Mouse (Mus musculus): ENCODE data around the gene Hist1h2be. TPM values are rescaled to one million over a fixed set of nuclear protein-coding genes. Genes with fewer than 3 reads are reported as not detected.
"Not testable (repeated sequence)": the region's sequence is repeated elsewhere in the genome, so short reads cannot be mapped to it uniquely, and the experiment has no call there.

Hist1h2be gene
- total and polyA plus RNA-seq, 2 experiments from 2014 or later: 0.82 to 253 TPM

GRCm38 (mm10) chr13:23543965-23544786 is 76.7 kb downstream of the Hist1h2be start, which contains the start of gene Hist1h3f:
Gene Hist1h3f (plus strand): TSS chr13:23544052.
- Histone ChIP-seq H3K4me2 (ENCODE audit: low read depth, low read length) (peak within 1 kb of the TSS; percentile 81), H3K4me3 (ENCODE audit: low read depth, low read length) (peak within 1 kb of the TSS; percentile 57), H3K9me3 (replicated peaks; ENCODE audit: control insufficient read depth, low read length) (no peaks in the 10 kb centered on the region), H3K27ac (ENCODE audit: low read depth) (peak within 1 kb of the TSS; percentile 95), H3K4me1 (ENCODE audit: control insufficient read depth, insufficient read depth) (no peaks in the 10 kb centered on the region), H3K36me3 (replicated peaks; ENCODE audit: control insufficient read depth, insufficient read depth, low read length) (no peaks in the 10 kb centered on the region), H3K9ac (replicated peaks; ENCODE audit: low read depth, low read length) (peak within 1 kb of the TSS; percentile 59), H3K27me3 (ENCODE audit: control insufficient read depth, insufficient read depth, low read length) (no peaks in the 10 kb centered on the region)
- under 1% methylated on average over 22 of the region's 45 CpGs for WGBS
- ATAC-seq (ENCODE audit: insufficient read depth, low read depth) (peak; percentile 88), DNase-seq (ENCODE audit: low spot score) (peak; percentile 98)
- TF ChIP-seq CTCF (IDR thresholded peaks at IDR 0.05; ENCODE audit: low read depth) (no peak), EP300 (IDR thresholded peaks at IDR 0.05; ENCODE audit: low read depth) (no peak)

- peak; percentile 98 for DNase-seq (ENCODE audit: low spot score)
- H3K4me1 ChIP-seq (ENCODE audit: control insufficient read depth, insufficient read depth); H3K9me3 ChIP-seq (replicated peaks; ENCODE audit: control insufficient read depth, low read length); H3K27me3 ChIP-seq (ENCODE audit: control insufficient read depth, insufficient read depth, low read length); H3K36me3 ChIP-seq (replicated peaks; ENCODE audit: control insufficient read depth, insufficient read depth, low read length): not testable (repeated sequence)
- Histone ChIP-seq H3K4me2 (ENCODE audit: low read depth, low read length) (peak within 1 kb of the TSS; percentile 81), H3K4me3 (ENCODE audit: low read depth, low read length) (peak within 1 kb of the TSS; percentile 57), H3K27ac (ENCODE audit: low read depth) (peak within 1 kb of the TSS; percentile 95), H3K9ac (replicated peaks; ENCODE audit: low read depth, low read length) (peak within 1 kb of the TSS; percentile 59)
- under 1% methylated on average over 24 of the region's 42 CpGs for WGBS
- ATAC-seq (ENCODE audit: insufficient read depth, low read depth): peak; percentile 91
Observed at GRCm38 (mm10) chr13:23542999-23543607, 77.8 kb downstream of the Hist1h2be start, which contains the start of gene Hist1h2bh. Gene Hist1h2bh (minus strand): TSS chr13:23543392.

GRCm38 (mm10) chr13:23542225-23542980 is 78.5 kb downstream of the Hist1h2be start:
- Histone ChIP-seq H3K9ac (replicated peaks; ENCODE audit: low read depth, low read length) (peak overlapping the region; percentile 58; the same call in 1 of the 2 replicates), H3K27ac (ENCODE audit: low read depth) (peak overlapping the region; percentile 89), H3K4me2 (ENCODE audit: low read depth, low read length) (peak overlapping the region; percentile 81), H3K4me3 (ENCODE audit: low read depth, low read length) (peak overlapping the region; percentile 55)
- not testable (repeated sequence) for H3K27me3 ChIP-seq (ENCODE audit: control insufficient read depth, insufficient read depth, low read length); ATAC-seq (ENCODE audit: insufficient read depth, low read depth); H3K4me1 ChIP-seq (ENCODE audit: control insufficient read depth, insufficient read depth); H3K9me3 ChIP-seq (replicated peaks; ENCODE audit: control insufficient read depth, low read length); DNase-seq (ENCODE audit: low spot score); H3K36me3 ChIP-seq (replicated peaks; ENCODE audit: control insufficient read depth, insufficient read depth, low read length)
- WGBS: 15% methylated on average over 3 of the region's 3 CpGs

GRCm38 (mm10) chr13:23541497-23541896 is 79.4 kb downstream of the Hist1h2be start:
- Histone ChIP-seq H3K9me3 (replicated peaks; ENCODE audit: control insufficient read depth, low read length) (no peaks in the 10 kb centered on the region), H3K36me3 (replicated peaks; ENCODE audit: control insufficient read depth, insufficient read depth, low read length) (no peaks in the 10 kb centered on the region), H3K4me3 (ENCODE audit: low read depth, low read length) (no peak overlapping the region), H3K27me3 (ENCODE audit: control insufficient read depth, insufficient read depth, low read length) (no peaks in the 10 kb centered on the region), H3K9ac (replicated peaks; ENCODE audit: low read depth, low read length) (no peak overlapping the region), H3K4me2 (ENCODE audit: low read depth, low read length) (no peak overlapping the region), H3K27ac (ENCODE audit: low read depth) (no peak overlapping the region), H3K4me1 (ENCODE audit: control insufficient read depth, insufficient read depth) (no peaks in the 10 kb centered on the region)
- ATAC-seq (ENCODE audit: insufficient read depth, low read depth) (no peak), DNase-seq (ENCODE audit: low spot score) (no peak)
- TF ChIP-seq CTCF (IDR thresholded peaks at IDR 0.05; ENCODE audit: low read depth): no peak
- TF ChIP-seq EP300 (IDR thresholded peaks at IDR 0.05; ENCODE audit: low read depth): no peak
- 83% methylated on average over 3 of the region's 3 CpGs for WGBS

GRCm38 (mm10) chr13:23539821-23540220 is 81.1 kb downstream of the Hist1h2be start:
- ATAC-seq (ENCODE audit: insufficient read depth, low read depth); H3K9ac ChIP-seq (replicated peaks; ENCODE audit: low read depth, low read length); H3K4me2 ChIP-seq (ENCODE audit: low read depth, low read length); H3K9me3 ChIP-seq (replicated peaks; ENCODE audit: control insufficient read depth, low read length); H3K4me3 ChIP-seq (ENCODE audit: low read depth, low read length); H3K4me1 ChIP-seq (ENCODE audit: control insufficient read depth, insufficient read depth); H3K27ac ChIP-seq (ENCODE audit: low read depth); H3K36me3 ChIP-seq (replicated peaks; ENCODE audit: control insufficient read depth, insufficient read depth, low read length); DNase-seq (ENCODE audit: low spot score); H3K27me3 ChIP-seq (ENCODE audit: control insufficient read depth, insufficient read depth, low read length): not testable (repeated sequence)
- 58% methylated on average over 1 of the region's 1 CpGs for WGBS

Data from heart, postnatal 0 days (tissue).